Mouse (Mus musculus): ENCODE measurements around the gene Cst9. TPM values are rescaled to one million over a fixed set of nuclear protein-coding genes. Genes with fewer than 3 reads are reported as not detected.

Cst9 gene
- total RNA-seq, 2 experiments from 2014 or later = not detected

DNA sequence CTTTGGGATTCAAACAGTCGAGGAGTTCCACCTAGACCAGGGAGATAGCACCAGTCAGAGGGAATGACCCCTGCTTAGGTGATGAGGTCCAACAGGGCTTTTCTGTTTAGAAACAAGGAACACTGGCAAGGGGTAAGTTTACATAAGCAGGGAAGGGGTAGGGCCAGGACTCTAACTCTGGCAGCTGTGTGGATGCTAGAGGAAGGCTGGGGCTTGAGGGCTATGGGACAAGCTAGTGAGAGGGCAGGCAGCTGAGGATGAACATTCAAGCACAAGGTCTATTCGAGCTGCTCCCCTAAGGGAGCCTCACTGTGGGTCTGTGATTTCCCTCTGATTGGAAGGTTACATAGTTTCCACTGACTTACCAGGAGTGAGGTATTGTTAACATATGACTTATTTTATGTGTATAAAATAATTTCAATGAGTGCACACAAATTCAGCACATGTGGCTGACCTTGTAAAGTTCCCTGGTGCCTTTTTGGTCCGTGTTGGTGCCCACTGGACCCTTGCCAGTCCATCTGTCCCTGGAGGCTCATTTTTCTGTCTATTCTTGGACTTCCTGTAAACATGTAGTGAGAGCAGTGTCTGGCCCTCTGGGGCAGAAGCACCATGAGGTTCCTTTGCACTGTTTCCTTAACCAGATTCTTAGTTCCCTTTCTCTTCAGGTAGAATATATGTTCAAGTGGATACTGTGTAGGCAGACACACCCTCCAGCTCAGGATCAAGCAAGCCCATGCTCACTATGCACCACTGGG is 42.2 kb downstream of the Cst9 start:
- peak; percentile 81 for DNase-seq (ENCODE audit: low spot score)

DNA sequence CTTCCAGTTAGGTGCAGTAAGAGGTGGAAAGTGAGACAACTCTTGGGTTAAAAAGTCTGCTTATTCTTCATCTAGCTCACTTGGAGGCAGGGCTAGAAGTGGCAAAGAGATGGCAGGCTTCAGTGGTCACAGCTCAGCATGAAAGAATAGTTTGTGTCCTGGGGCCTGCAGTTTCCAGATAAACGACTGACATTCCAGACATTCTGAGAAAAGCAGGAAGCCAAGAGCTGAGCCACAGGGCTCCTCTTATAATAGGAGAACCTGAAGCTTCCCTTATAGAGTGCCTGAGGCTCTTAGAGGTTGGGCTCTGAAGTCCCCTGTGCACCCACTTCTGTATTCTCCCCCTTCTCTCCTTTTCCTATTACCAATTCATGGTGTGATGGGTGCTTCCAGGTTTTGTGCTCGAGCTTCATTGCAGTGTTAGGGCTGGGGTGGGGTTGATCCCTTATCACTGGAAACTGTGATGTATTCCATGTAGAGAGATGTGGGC is 43.7 kb downstream of the Cst9 start:
- no peak for DNase-seq (ENCODE audit: low spot score)

DNA sequence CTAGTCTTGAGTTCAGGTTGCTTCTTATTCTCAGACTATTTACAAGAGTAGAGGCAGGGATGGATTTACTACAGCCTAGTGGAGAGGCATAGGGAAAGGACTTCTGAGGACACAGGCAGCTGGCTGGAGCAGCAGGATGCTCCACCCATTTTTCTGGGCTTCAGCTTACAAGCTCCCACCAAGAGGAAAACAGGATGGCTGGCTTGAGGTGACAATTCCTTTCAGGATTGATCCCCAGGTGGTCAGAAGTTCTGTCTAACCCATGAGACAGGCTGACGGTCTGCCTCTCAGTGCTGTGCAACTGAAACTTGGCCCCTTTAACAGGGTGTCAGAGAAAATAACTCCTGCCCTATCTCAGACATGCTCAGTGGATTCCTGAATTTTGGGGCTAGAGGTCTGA is 44.3 kb downstream of the Cst9 start:
- DNase-seq (ENCODE audit: low spot score) = peak; percentile 56

- peak; percentile 36 for DNase-seq (ENCODE audit: low spot score)
These were observed 49.8 kb downstream of the Cst9 start for GRCm38 (mm10) chr2:148884738-148885137.

Other genes starting within 250 kb of the Cst9 start
- gene Nxt1, start 162.5 kb upstream of the Cst9 start, total RNA-seq (2021) = 1 to 10 TPM; 6.6 to 7.5 TPM
- 10 to 100 TPM; 17.9 to 26.9 TPM for gene Gzf1, start 154.1 kb upstream of the Cst9 start, total RNA-seq (2021)
- gene Napb, start 102.7 kb upstream of the Cst9 start, total RNA-seq (2021) = 1 to 10 TPM; 5.9 to 6.0 TPM
- gene Cstl1, start 84.8 kb upstream of the Cst9 start, total RNA-seq (2021) = not detected
- gene Cst11, start 63.6 kb upstream of the Cst9 start, total RNA-seq (2021) = not detected
- not detected for gene 8030411F24Rik, start 53.1 kb upstream of the Cst9 start, total RNA-seq (2021)
- not detected for gene Cst12, start 45.8 kb upstream of the Cst9 start, total RNA-seq (2021)
- not detected for gene Cst8, start 36.4 kb upstream of the Cst9 start, total RNA-seq (2021)
- not detected for gene Cst13, start 15.1 kb upstream of the Cst9 start, total RNA-seq (2021)
- gene 9230104L09Rik, start 29.9 kb downstream of the Cst9 start, total RNA-seq (2021) = 1 to 10 TPM in 1 of 2 experiments, under 1 TPM in 1; 0.88 to 1.5 TPM
- gene Cst3, start 40.5 kb downstream of the Cst9 start, total RNA-seq (2021) = 100 to 1,000 TPM; 596 to 649 TPM
- gene Gm1330, start 168.1 kb downstream of the Cst9 start, total RNA-seq (2021) = not detected
- not detected for gene Gm10750, start 182.1 kb downstream of the Cst9 start, total RNA-seq (2021)

Data from gastrocnemius, adult 18-20 months (tissue).